Mouse (Mus musculus) olfactory bulb, adult 2 months (tissue): ENCODE measurements around the gene Kif11.

Source experiments
- CTCF ChIP-seq: fragments of 200-500 bp; IDR thresholded peaks from 2 replicates; pipeline ENCODE4 v1.5.1; 2012; ENCODE audit warnings: low read depth, mild to moderate bottlenecking, low read length, moderate library complexity; ENCODE audit not compliant: insufficient read depth
- POLR2A ChIP-seq: fragments of 200-500 bp; IDR thresholded peaks from 2 replicates; pipeline ENCODE4 v1.6.1; 2012; ENCODE audit warnings: mild to moderate bottlenecking, low read depth, low read length, moderate library complexity; ENCODE audit not compliant: insufficient read depth

GRCm38 (mm10) chr19:37346258-37346657 is 29.9 kb upstream of the Kif11 start:
- TF ChIP-seq CTCF (no peak), POLR2A (no peak)
